In the genomic region with DNA sequence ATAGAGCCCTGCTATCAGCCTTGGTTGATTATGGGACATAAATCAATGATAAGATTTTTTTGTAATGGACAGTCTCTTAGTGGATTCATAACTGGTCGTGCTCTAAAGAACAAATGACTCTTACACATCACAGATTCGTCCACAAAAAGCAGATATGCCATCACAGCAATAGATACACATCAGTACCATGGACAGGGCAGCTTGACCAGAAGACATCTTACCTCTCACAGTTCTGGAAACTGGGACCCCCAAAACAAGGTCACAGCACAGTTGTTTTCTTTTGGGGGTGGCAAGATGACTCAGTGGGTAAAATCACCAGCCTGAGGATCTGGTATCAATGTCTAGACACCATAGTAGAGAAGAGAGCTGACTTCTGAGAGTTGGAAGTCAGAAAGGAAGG, we compare ENCODE assay signal across 22 mouse cellular contexts. TPM values are rescaled to one million over a fixed set of nuclear protein-coding genes. Genes with fewer than 3 reads are reported as not detected.
"Had no signal": no experiment of that assay in that cellular context is flagged by ENCODE, and none has a peak within 500 bp of the region (broad histone marks: within the 10 kb centered on the region; RNA-seq: fewer than 3 reads in every experiment).

No protein-coding gene starts in this region.

- H3K9me3 ChIP-seq: limb, embryonic 12.5 days; limb, embryonic 15.5 days; lung, embryonic 15.5 days; midbrain, embryonic 13.5 days; neural tube, embryonic 12.5 days; neural tube, embryonic 15.5 days had no signal

- H3K4me2 ChIP-seq: limb, embryonic 12.5 days; limb, embryonic 15.5 days; liver, embryonic 11.5 days; lung, embryonic 15.5 days; midbrain, embryonic 13.5 days; neural tube, embryonic 12.5 days; neural tube, embryonic 15.5 days had no signal

- H3K27ac ChIP-seq: limb, embryonic 12.5 days; limb, embryonic 15.5 days; liver, embryonic 14.5 days; lung, embryonic 15.5 days; macrophage; midbrain, embryonic 13.5 days; neural tube, embryonic 12.5 days; neural tube, embryonic 15.5 days; stomach, postnatal 0 days had no signal

- DNase-seq: kidney, adult 2 months; kidney, postnatal 10 days; kidney, postnatal 36 days; left cerebral cortex, postnatal 4 days; liver, postnatal 0 days; lung, postnatal 10 days; right cerebral cortex, postnatal 14 days; right cerebral cortex, postnatal 4 days; thymus, adult 2 months; thymus, postnatal 14 days; thymus, postnatal 4 days had no signal

- H3K27me3 ChIP-seq: limb, embryonic 12.5 days; limb, embryonic 15.5 days; lung, embryonic 15.5 days; midbrain, embryonic 13.5 days; neural tube, embryonic 12.5 days; neural tube, embryonic 15.5 days had no signal

- ATAC-seq: intestine, embryonic 16.5 days; liver, postnatal 0 days; midbrain, embryonic 13.5 days had no signal

- H3K4me3 ChIP-seq: limb, embryonic 12.5 days; limb, embryonic 15.5 days; lung, embryonic 15.5 days; midbrain, embryonic 13.5 days; neural tube, embryonic 12.5 days; neural tube, embryonic 15.5 days had no signal

- H3K4me1 ChIP-seq: limb, embryonic 12.5 days; limb, embryonic 15.5 days; lung, embryonic 15.5 days; neural tube, embryonic 12.5 days had no signal

- H3K36me3 ChIP-seq: limb, embryonic 12.5 days; limb, embryonic 15.5 days; lung, embryonic 15.5 days; midbrain, embryonic 13.5 days; neural tube, embryonic 12.5 days; neural tube, embryonic 15.5 days had no signal

- H3K9ac ChIP-seq: limb, embryonic 12.5 days; limb, embryonic 15.5 days; liver, embryonic 14.5 days; liver, postnatal 0 days; lung, embryonic 15.5 days; midbrain, embryonic 13.5 days; neural tube, embryonic 12.5 days; neural tube, embryonic 15.5 days had no signal

RNA-seq across cellular contexts. Expression of a gene that starts 35.9 kb away (rescaled TPM):
- polyA plus RNA-seq: limb, embryonic 12.5 days had no signal
